Mouse (Mus musculus) liver, embryonic 15.5 days (tissue): Measurements from ENCODE around the gene Sptssa. TPM values are rescaled to one million over a fixed set of nuclear protein-coding genes. Genes with fewer than 3 reads are reported as not detected.

ENCODE experiments used
- ATAC-seq: fragments of 200-750 bp; cut with Nextera tagmentation; 2 replicates; pipeline ENCODE4 v1.8.0; 2017; ENCODE audit warnings: moderate number of reproducible peaks, mild to moderate bottlenecking, moderate library complexity; ENCODE audit not compliant: insufficient read depth
- H3K27ac ChIP-seq: fragments of 300-500 bp; sonication (generic); replicated peaks from 2 replicates; pipeline ENCODE4 v1.5.1; 2015; ENCODE audit warnings: mild to moderate bottlenecking, inconsistent platforms
- H3K27me3 ChIP-seq: fragments of 300-500 bp; sonication (generic); 2 replicates; pipeline ENCODE4 v1.6.1; 2015; ENCODE audit warnings: mild to moderate bottlenecking, inconsistent platforms
- H3K36me3 ChIP-seq: fragments of 300-500 bp; sonication (generic); replicated peaks from 2 replicates; pipeline ENCODE4 v1.6.1; 2015; ENCODE audit warnings: moderate library complexity, mild to moderate bottlenecking, inconsistent platforms
- H3K4me1 ChIP-seq: fragments of 300-500 bp; sonication (generic); replicated peaks from 2 replicates; pipeline ENCODE4 v1.6.1; 2015; ENCODE audit warnings: inconsistent platforms
- H3K4me2 ChIP-seq: fragments of 300-500 bp; sonication (generic); 2 replicates; pipeline ENCODE4 v1.6.1; 2015; ENCODE audit warnings: moderate library complexity, mild to moderate bottlenecking, inconsistent platforms
- H3K4me3 ChIP-seq: fragments of 300-500 bp; sonication (generic); replicated peaks from 2 replicates; pipeline ENCODE4 v1.5.1; 2015; ENCODE audit warnings: mild to moderate bottlenecking, inconsistent platforms
- H3K9ac ChIP-seq: fragments of 300-500 bp; sonication (generic); 2 replicates; pipeline ENCODE4 v1.6.1; 2015; ENCODE audit warnings: moderate library complexity, mild to moderate bottlenecking, inconsistent platforms
- H3K9me3 ChIP-seq: fragments of 300-500 bp; sonication (generic); replicated peaks from 2 replicates; pipeline ENCODE4 v1.6.1; 2016; ENCODE audit warnings: inconsistent platforms
- WGBS: fragments of 180-500 bp; shearing (Covaris S2); methylation state at CpG from one replicate; pipeline ENCODE4 v1.1.7; 2015; ENCODE audit warnings: mixed read lengths; ENCODE audit not compliant: insufficient replicate concordance; 5-methylcytosine and 5-hydroxymethylcytosine counted together
- microRNA counts: library from miRNA; unstranded; fragments of <30 nt; microRNA quantifications from one replicate; lab custom pipeline; 2016
- microRNA-seq: library from miRNA; unstranded; fragments of <30 nt; microRNA quantifications from one replicate; pipeline ENCODE4, GENCODE M21; 2016
- polyA plus RNA-seq: library from polyadenylated mRNA; unstranded; fragments of >200 nt; fragmentation: Nextera tagmentation; extraction: Ambion mirVana; gene quantifications from 2 replicates; pipeline ENCODE4 v1.2.1, GENCODE M21; 2015

Gene Sptssa
- polyA plus RNA-seq, 1 experiment from 2014 or later, result 76.4 TPM

DNA sequence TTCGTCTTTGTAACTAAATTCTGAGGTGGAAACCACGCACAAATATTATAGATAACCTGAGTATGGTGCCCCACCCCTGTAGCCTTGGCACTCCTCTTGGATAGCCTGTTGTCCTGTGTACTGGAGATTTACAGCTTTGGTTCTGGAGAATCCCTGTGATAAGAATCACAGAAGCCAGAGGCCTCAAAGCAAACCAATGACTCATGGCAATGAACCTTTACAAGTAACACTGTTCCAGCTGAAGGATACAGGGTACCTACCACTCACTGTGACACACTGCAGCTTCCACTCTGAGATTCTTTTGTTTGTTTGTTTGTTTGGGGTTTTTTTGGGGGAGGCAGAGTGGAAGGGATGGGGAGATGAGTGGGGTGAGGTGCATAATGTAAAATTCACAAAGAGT lies 34.4 kb downstream of the Sptssa start:
- H3K27me3 ChIP-seq, result no peaks in the 10 kb centered on the region
- no peak overlapping the region for H3K9ac ChIP-seq
- no peaks in the 10 kb centered on the region for H3K9me3 ChIP-seq
- no peaks in the 10 kb centered on the region for H3K36me3 ChIP-seq
- H3K4me2 ChIP-seq, result no peak overlapping the region
- 49% methylated on average over 2 of the region's 2 CpGs for WGBS
- no peaks in the 10 kb centered on the region for H3K4me1 ChIP-seq
- H3K27ac ChIP-seq, result no peak overlapping the region
- H3K4me3 ChIP-seq, result no peak overlapping the region
- ATAC-seq, result no peak

- 78% methylated on average over 13 of the region's 13 CpGs for WGBS
- H3K9ac ChIP-seq, result no peak overlapping the region
- no peak overlapping the region for H3K4me2 ChIP-seq
Observed at GRCm38 (mm10) chr12:54620042-54620705, 36.2 kb downstream of the Sptssa start.

GRCm38 (mm10) chr12:54608988-54609387 lies 47.4 kb downstream of the Sptssa start:
- no peak overlapping the region for H3K4me3 ChIP-seq
- no peak for ATAC-seq

More at GRCm38 (mm10) chr12:54620042-54620705, 36.2 kb downstream of the Sptssa start:
- Histone ChIP-seq H3K36me3 (no peaks in the 10 kb centered on the region), H3K27ac (no peak overlapping the region), H3K27me3 (no peaks in the 10 kb centered on the region), H3K9me3 (no peaks in the 10 kb centered on the region), H3K4me1 (no peaks in the 10 kb centered on the region), H3K4me3 (no peak overlapping the region)
- no peak for ATAC-seq

DNA sequence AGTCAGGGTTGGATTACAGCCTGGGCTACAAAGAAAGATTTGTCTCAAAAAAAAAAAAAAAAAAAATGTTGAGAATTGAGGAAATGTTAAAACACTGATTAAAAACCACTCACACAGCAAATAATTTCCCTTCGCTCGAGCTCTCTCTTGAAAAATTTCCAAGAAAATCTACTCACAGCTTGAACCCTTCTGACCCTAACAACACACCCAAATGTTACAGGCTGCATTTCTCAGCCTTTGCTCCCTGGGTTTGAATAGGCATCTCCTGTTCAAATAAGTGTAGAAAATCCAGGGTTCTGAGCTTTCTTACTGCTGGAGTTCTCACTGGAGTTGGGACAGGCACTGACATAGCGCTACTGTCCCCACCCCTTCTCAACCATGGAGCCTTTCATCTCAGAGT lies 51.2 kb downstream of the Sptssa start:
- ATAC-seq, result no peak
- 56% methylated on average over 3 of the region's 3 CpGs for WGBS
- Histone ChIP-seq H3K4me2 (no peak overlapping the region), H3K36me3 (no peaks in the 10 kb centered on the region), H3K27me3 (no peaks in the 10 kb centered on the region), H3K27ac (no peak overlapping the region), H3K4me1 (no peaks in the 10 kb centered on the region), H3K9ac (no peak overlapping the region), H3K9me3 (no peaks in the 10 kb centered on the region), H3K4me3 (no peak overlapping the region)

More at GRCm38 (mm10) chr12:54608988-54609387, 47.4 kb downstream of the Sptssa start:
- H3K36me3 ChIP-seq, result no peaks in the 10 kb centered on the region
- no peaks in the 10 kb centered on the region for H3K4me1 ChIP-seq
- no peak overlapping the region for H3K4me2 ChIP-seq
- no peak overlapping the region for H3K9ac ChIP-seq
- no peak overlapping the region for H3K27ac ChIP-seq
- H3K27me3 ChIP-seq, result no peaks in the 10 kb centered on the region
- H3K9me3 ChIP-seq, result no peaks in the 10 kb centered on the region
- WGBS, result 59% methylated on average over 6 of the region's 6 CpGs

DNA sequence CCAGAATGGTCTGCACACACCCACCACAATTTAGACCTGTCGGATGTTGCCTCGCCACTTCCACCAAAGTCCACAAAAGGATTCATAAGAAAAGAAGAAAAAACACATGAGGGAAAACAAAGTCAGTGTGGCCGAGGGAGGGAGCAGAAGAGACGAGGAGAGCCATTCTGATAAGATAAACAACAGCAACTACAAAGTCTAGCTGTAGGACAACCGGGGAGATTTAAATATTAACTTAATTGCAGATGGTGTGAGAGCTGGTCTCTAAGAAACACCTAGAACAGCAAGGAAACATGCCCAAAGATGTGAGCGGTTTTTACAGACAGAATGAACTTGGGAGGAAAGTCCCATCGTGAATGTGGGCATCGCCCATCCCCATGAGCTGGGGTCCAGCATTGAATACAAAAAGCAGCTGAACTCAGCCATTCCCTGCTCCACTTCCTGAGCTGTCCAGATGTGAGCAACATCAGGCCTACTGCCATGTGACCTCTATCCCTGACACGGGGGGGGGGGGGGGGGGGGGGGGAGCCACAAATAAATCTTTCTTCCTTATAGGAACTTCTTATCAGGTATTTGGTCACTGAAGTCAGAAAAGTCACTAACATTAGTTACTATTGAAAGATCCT lies 52.7 kb downstream of the Sptssa start:
- H3K4me2 ChIP-seq, result no peak overlapping the region
- H3K4me3 ChIP-seq, result no peak overlapping the region
- ATAC-seq, result no peak
- no peak overlapping the region for H3K27ac ChIP-seq
- no peaks in the 10 kb centered on the region for H3K27me3 ChIP-seq
- no peaks in the 10 kb centered on the region for H3K4me1 ChIP-seq
- WGBS, result 60% methylated on average over 9 of the region's 9 CpGs
- H3K9ac ChIP-seq, result no peak overlapping the region
- no peaks in the 10 kb centered on the region for H3K9me3 ChIP-seq
- no peaks in the 10 kb centered on the region for H3K36me3 ChIP-seq

DNA sequence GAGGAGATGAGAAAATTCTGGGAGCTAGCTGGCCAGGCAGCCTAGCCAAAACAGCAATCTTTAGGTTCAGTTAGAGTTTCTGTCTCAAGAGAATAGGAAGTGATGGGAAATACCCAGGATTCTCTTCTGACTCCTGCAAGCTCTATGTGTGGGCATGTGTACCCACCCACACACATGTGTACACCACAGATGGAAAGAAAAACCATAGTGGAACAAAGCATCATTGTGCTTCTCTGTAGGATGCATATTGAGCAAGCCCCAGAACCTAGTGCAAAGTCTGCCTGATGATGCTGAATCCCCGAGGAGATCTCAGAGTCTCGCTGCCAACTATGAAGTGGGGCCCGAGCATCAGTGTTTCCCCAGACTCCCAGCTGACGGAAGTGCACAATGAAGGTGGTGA lies 55.9 kb downstream of the Sptssa start:
- Histone ChIP-seq H3K9me3 (no peaks in the 10 kb centered on the region), H3K36me3 (no peaks in the 10 kb centered on the region), H3K27ac (no peak overlapping the region), H3K4me1 (no peaks in the 10 kb centered on the region), H3K9ac (no peak overlapping the region), H3K4me2 (no peak overlapping the region), H3K4me3 (no peak overlapping the region), H3K27me3 (no peaks in the 10 kb centered on the region)
- WGBS, result 78% methylated on average over 4 of the region's 4 CpGs
- no peak for ATAC-seq

DNA sequence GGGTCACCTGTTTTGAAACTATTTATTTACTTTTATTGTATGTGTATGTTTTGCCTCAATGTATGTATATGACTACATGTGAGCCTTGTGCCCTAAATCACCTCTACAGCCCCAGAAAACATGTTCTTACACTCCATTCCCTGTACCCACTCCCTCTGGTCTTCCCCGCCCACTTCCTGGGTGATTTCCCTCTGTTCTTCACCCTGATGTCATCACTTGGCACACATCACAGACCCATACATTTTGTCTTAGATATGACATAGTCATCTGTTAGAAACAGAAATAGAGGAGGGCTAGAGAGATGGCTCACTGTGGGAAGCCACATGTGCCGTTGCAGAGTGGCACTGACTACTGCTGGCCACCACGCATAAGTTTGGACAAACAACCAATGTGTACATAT lies 58.0 kb downstream of the Sptssa start:
- no peak overlapping the region for H3K4me3 ChIP-seq
- no peak overlapping the region for H3K9ac ChIP-seq
- ATAC-seq, result no peak
- H3K27me3 ChIP-seq, result no peaks in the 10 kb centered on the region
- H3K36me3 ChIP-seq, result no peaks in the 10 kb centered on the region
- no peaks in the 10 kb centered on the region for H3K4me1 ChIP-seq
- H3K4me2 ChIP-seq, result no peak overlapping the region
- H3K27ac ChIP-seq, result no peak overlapping the region
- H3K9me3 ChIP-seq, result no peaks in the 10 kb centered on the region
- 73% methylated on average over 3 of the region's 3 CpGs for WGBS

DNA sequence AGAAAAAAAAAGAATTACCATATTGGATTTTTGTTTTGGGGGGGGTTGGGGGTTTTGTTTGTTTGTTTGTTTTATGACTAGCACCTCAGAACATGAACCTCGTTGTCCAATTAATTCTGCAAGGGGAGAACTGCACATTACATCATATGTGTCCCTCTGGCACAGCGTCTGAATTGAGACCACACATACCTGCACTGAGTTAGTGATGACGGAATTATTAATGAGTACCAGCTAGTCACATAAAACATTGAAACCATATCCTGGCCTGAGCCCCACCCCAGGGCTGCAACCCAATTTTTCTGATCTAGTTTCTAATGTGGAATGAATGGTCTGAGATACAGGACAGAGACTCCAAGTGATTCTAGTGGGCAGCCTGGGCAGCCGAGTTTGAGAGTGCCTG lies 59.7 kb downstream of the Sptssa start:
- Histone ChIP-seq H3K4me1 (no peaks in the 10 kb centered on the region), H3K4me2 (no peak overlapping the region), H3K9me3 (no peaks in the 10 kb centered on the region), H3K4me3 (no peak overlapping the region), H3K36me3 (no peaks in the 10 kb centered on the region), H3K27me3 (no peaks in the 10 kb centered on the region), H3K27ac (no peak overlapping the region), H3K9ac (no peak overlapping the region)
- ATAC-seq, result no peak
- 63% methylated on average over 4 of the region's 4 CpGs for WGBS

MicroRNA genes within 50 kb of the gene (microRNA counts, 519-probe panel; counts per million panel counts)
- microRNA mmu-miR-1892 (lab: Ali Mortazavi, UCI), result 1,377 counts per million, percentile 7 among the panel's probes with 10 or more counts

Small RNA genes lying within 50 kb of the gene (microRNA-seq; reads per million reads assigned to microRNA genes)
- not detected for gene Mir1892

Other genes starting within 250 kb of the Sptssa start
- 32.2 and 36.2 TPM in 2 replicates for gene Eapp, start 39.3 kb upstream of the Sptssa start, polyA plus RNA-seq
- gene Snx6, start 139.1 kb upstream of the Sptssa start, polyA plus RNA-seq, result 39.5 and 44.0 TPM in 2 replicates
- 36.7 and 40.4 TPM in 2 replicates for gene Cfl2, start 206.3 kb upstream of the Sptssa start, polyA plus RNA-seq